In the genomic region with DNA sequence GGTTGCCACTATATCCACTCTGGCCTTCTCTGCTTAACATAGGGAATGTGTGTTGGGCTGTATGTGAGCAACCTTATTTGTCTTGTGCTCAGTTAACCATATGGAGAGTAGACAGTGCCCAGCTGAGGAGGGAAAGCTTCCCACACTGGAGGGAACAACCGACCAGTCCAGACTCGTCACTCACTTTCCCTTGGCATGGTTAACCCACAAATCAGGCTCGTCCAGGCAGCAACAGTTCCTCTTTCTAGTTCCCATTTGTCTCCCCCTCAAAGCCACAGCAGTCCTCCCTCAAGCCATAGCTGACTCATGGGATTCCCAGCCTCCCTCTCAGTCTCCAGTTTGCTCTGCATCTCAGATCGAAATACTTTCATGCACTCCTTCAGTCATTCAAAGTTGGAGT, we compare ENCODE assay signal across 11 mouse cellular contexts. TPM values are rescaled to one million over a fixed set of nuclear protein-coding genes. Genes with fewer than 3 reads are reported as not detected.
A peak's percentile ranks its signal among the peaks of the same experiment; 100 is the strongest.
DNase-seq lines count a peak whose midpoint lies in the region; TF ChIP-seq lines count a peak whose summit lies in the region.
"Had no signal": no experiment of that assay in that cellular context is flagged by ENCODE, and none has a peak within 500 bp of the region (broad histone marks: within the 10 kb centered on the region; RNA-seq: fewer than 3 reads in every experiment).

No protein-coding gene starts in this region.

- no peaks in the 10 kb centered on the region for H3K27me3 ChIP-seq in kidney, adult 2 months (replicated peaks; ENCODE audit: control insufficient read depth, insufficient read depth, low read length)
- H3K27me3 ChIP-seq in splenic B cell, adult 2 months (ENCODE audit: control insufficient read depth, insufficient read depth, low read length, poor library complexity, severe bottlenecking): no peaks in the 10 kb centered on the region
- H3K27me3 ChIP-seq: midbrain, embryonic 15.5 days had no signal

- no peak overlapping the region for H3K27ac ChIP-seq in kidney, adult 2 months (ENCODE audit: insufficient read depth, low read depth, low read length)
- H3K27ac ChIP-seq: midbrain, embryonic 15.5 days had no signal

- no peak for TF ChIP-seq POLR2A in kidney, adult 2 months (IDR thresholded peaks at IDR 0.05; ENCODE audit: low read depth, low read length)

- H3K4me3 ChIP-seq in kidney, adult 2 months (ENCODE audit: insufficient read depth, low read depth, low read length): no peak overlapping the region
- H3K4me3 ChIP-seq: midbrain, embryonic 15.5 days had no signal

- no peaks in the 10 kb centered on the region; the same call in 1 of the 2 replicates for H3K4me1 ChIP-seq in kidney, adult 2 months (ENCODE audit: control insufficient read depth, insufficient read depth, low read length)

- WGBS in kidney, adult 2 months: 52% methylated on average over 4 of the region's 4 CpGs

- intact Hi-C loops in left cerebral cortex, postnatal 25 days (cut with DNase I): loop anchor here (10.0 kb wide), 1 partner anchor 228 kb away; no protein-coding TSS in a partner anchor

- no peak for TF ChIP-seq CTCF in kidney, adult 2 months (conservative IDR thresholded peaks at IDR 0.05; ENCODE audit: insufficient read depth, insufficient read length, low read depth, low read length)

- DNase-seq in kidney, adult 2 months: peak; percentile 27
- no peak for DNase-seq in kidney, postnatal 14 days
- DNase-seq in urinary bladder, postnatal 14 days (ENCODE audit: low spot score): peak; percentile 53
- no peak for DNase-seq in urinary bladder, adult 2 months (ENCODE audit: low spot score)
- peak; percentile 25 to 71 for DNase-seq in left cerebral cortex, postnatal 25 days (ENCODE audit: low spot score in 2 of 2)
- DNase-seq in splenic B cell, adult 2 months (ENCODE audit: low read depth, low spot score): peak; percentile 41
- no peak for DNase-seq in adipocyte (ENCODE audit: low spot score)
- no peak for DNase-seq in cerebellum, postnatal 4 days (ENCODE audit: low spot score in 2 of 2)
- DNase-seq: cerebellum, adult 11-12 months; forebrain, postnatal 0 days had no signal

- H3K36me3 ChIP-seq in kidney, adult 2 months (ENCODE audit: control insufficient read depth, insufficient read depth, low read length): no peaks in the 10 kb centered on the region
- no peaks in the 10 kb centered on the region for H3K36me3 ChIP-seq in splenic B cell, adult 2 months (ENCODE audit: control insufficient read depth, insufficient read depth, low read length, poor library complexity, severe bottlenecking)
- H3K36me3 ChIP-seq: midbrain, embryonic 15.5 days had no signal

RNA-seq across cellular contexts. Expression of a gene that starts 4.7 kb away (rescaled TPM):
- polyA plus RNA-seq in kidney, adult 2 months (2012; rRNA removed): 9.7 and 10.0 TPM in 2 replicates
- 15.9 and 23.1 TPM in 2 replicates for polyA plus RNA-seq in urinary bladder, adult 2 months (2012; rRNA removed)
- total RNA-seq in left cerebral cortex, postnatal 25 days (2021): 10 to 100 TPM; 72.4 to 74.4 TPM

Comparison
In these comparisons a context has a peak if more than half of its experiments do, and no peak if none do; other contexts are left out.
1. DNase-seq: peak in kidney, adult 2 months (single experiment), urinary bladder, postnatal 14 days (single experiment), left cerebral cortex, postnatal 25 days (2 of 2) and splenic B cell, adult 2 months (single experiment); none in kidney, postnatal 14 days (single experiment), urinary bladder, adult 2 months (single experiment), adipocyte (single experiment) and cerebellum, postnatal 4 days (0 of 2).